Mouse (Mus musculus) hindbrain, embryonic 15.5 days (tissue): ENCODE data around the gene E130114P18Rik. TPM values are rescaled to one million over a fixed set of nuclear protein-coding genes. Genes with fewer than 3 reads are reported as not detected.

Experiments used
- ATAC-seq: fragments of 200-750 bp; cut with Nextera tagmentation; 2 replicates; pipeline ENCODE4 v1.8.0; 2017; ENCODE audit warnings: low read depth, moderate number of reproducible peaks, moderate TSS enrichment; ENCODE audit not compliant: low FRiP score
- H3K27ac ChIP-seq: fragments of 300-500 bp; sonication (generic); replicated peaks from 2 replicates; pipeline ENCODE4 v1.5.1; 2015; ENCODE audit warnings: mild to moderate bottlenecking, inconsistent platforms
- H3K27me3 ChIP-seq: fragments of 300-500 bp; sonication (generic); 2 replicates; pipeline ENCODE4 v1.6.1; 2015; ENCODE audit warnings: control low read depth, inconsistent platforms
- H3K36me3 ChIP-seq: fragments of 300-500 bp; sonication (generic); 2 replicates; pipeline ENCODE4 v1.6.1; 2015; ENCODE audit warnings: control low read depth, inconsistent platforms
- H3K4me1 ChIP-seq: fragments of 300-500 bp; sonication (generic); replicated peaks from 2 replicates; pipeline ENCODE4 v1.6.1; 2015; ENCODE audit warnings: control low read depth, inconsistent platforms
- H3K4me2 ChIP-seq: fragments of 300-500 bp; sonication (generic); 2 replicates; pipeline ENCODE4 v1.6.1; 2015; ENCODE audit warnings: moderate library complexity, mild to moderate bottlenecking, inconsistent platforms
- H3K4me3 ChIP-seq: fragments of 300-500 bp; sonication (generic); 2 replicates; pipeline ENCODE4 v1.5.1; 2015; ENCODE audit warnings: mild to moderate bottlenecking, inconsistent platforms
- H3K9ac ChIP-seq: fragments of 300-500 bp; sonication (generic); 2 replicates; pipeline ENCODE4 v1.6.1; 2015; ENCODE audit warnings: inconsistent platforms
- H3K9me3 ChIP-seq: fragments of 300-500 bp; sonication (generic); 2 replicates; pipeline ENCODE4 v1.6.1; 2016; ENCODE audit warnings: control low read depth, inconsistent platforms
- WGBS: fragments of 180-500 bp; shearing (Covaris S2); methylation state at CpG from one replicate; pipeline ENCODE4 v1.1.7; 2015; 5-methylcytosine and 5-hydroxymethylcytosine counted together
- polyA plus RNA-seq: library from polyadenylated mRNA; unstranded; fragments of >200 nt; fragmentation: Nextera tagmentation; extraction: Ambion mirVana; gene quantifications from 2 replicates; pipeline ENCODE4 v1.2.1, GENCODE M21; 2015

E130114P18Rik gene
- polyA plus RNA-seq, 1 experiment from 2014 or later = 23.1 TPM

GRCm38 (mm10) chr4:97780666-97781435, 3.0 kb upstream of the E130114P18Rik start:
- Histone ChIP-seq H3K36me3 (no peaks in the 10 kb centered on the region), H3K27me3 (0 out of 2 replicates have a peak, but pooled peaks cover 2% of the 10 kb centered on the region), H3K4me1 (peaks cover 13% of the 10 kb centered on the region), H3K9ac (0 out of 2 replicates have a peak overlapping the region, but pooled peaks have one; percentile 14), H3K4me2 (peak overlapping the region; percentile 86), H3K4me3 (peak overlapping the region; percentile 24), H3K27ac (peak overlapping the region; percentile 47; the same call in 1 of the 2 replicates), H3K9me3 (no peaks in the 10 kb centered on the region)
- WGBS = 67% methylated on average over 7 of the region's 7 CpGs
- ATAC-seq = no peak

GRCm38 (mm10) chr4:97780024-97780423, 2.1 kb upstream of the E130114P18Rik start:
- Histone ChIP-seq H3K9ac (0 out of 2 replicates have a peak overlapping the region, but pooled peaks have one; percentile 17), H3K4me3 (peak overlapping the region; percentile 78), H3K27me3 (0 out of 2 replicates have a peak, but pooled peaks cover 3% of the 10 kb centered on the region), H3K36me3 (no peaks in the 10 kb centered on the region), H3K9me3 (no peaks in the 10 kb centered on the region), H3K4me2 (peak overlapping the region; percentile 86), H3K4me1 (peaks cover 14% of the 10 kb centered on the region), H3K27ac (peak overlapping the region; percentile 89)
- no peak for ATAC-seq
- WGBS = 33% methylated on average over 7 of the region's 7 CpGs

- Histone ChIP-seq H3K9ac (peak overlapping the region; percentile 69), H3K4me3 (peak overlapping the region; percentile 78), H3K4me2 (peak overlapping the region; percentile 86), H3K9me3 (no peaks in the 10 kb centered on the region), H3K4me1 (peaks cover 20% of the 10 kb centered on the region), H3K27ac (peak overlapping the region; percentile 89), H3K36me3 (no peaks in the 10 kb centered on the region), H3K27me3 (0 out of 2 replicates have a peak, but pooled peaks cover 3% of the 10 kb centered on the region)
- no peak for ATAC-seq
- 9% methylated on average over 18 of the region's 18 CpGs for WGBS
Measured at GRCm38 (mm10) chr4:97779003-97779930, 1.4 kb upstream of the E130114P18Rik start.

GRCm38 (mm10) chr4:97778211-97779002, 529 bp upstream of the E130114P18Rik start:
- Histone ChIP-seq H3K36me3 (no peaks in the 10 kb centered on the region), H3K4me1 (peaks cover 24% of the 10 kb centered on the region), H3K27ac (peak overlapping the region; percentile 89), H3K4me2 (peak overlapping the region; percentile 86), H3K9me3 (no peaks in the 10 kb centered on the region), H3K27me3 (0 out of 2 replicates have a peak, but pooled peaks cover 3% of the 10 kb centered on the region), H3K4me3 (peak overlapping the region; percentile 78), H3K9ac (peak overlapping the region; percentile 69)
- under 1% methylated on average over 91 of the region's 94 CpGs for WGBS
- ATAC-seq = no peak

GRCm38 (mm10) chr4:97777081-97777705, 685 bp downstream of the E130114P18Rik start:
- Histone ChIP-seq H3K4me2 (peak overlapping the region; percentile 86), H3K27ac (peak overlapping the region; percentile 89), H3K36me3 (no peaks in the 10 kb centered on the region), H3K4me3 (peak overlapping the region; percentile 78), H3K9me3 (no peaks in the 10 kb centered on the region), H3K27me3 (0 out of 2 replicates have a peak, but pooled peaks cover 3% of the 10 kb centered on the region), H3K9ac (peak overlapping the region; percentile 69), H3K4me1 (peaks cover 25% of the 10 kb centered on the region)
- under 1% methylated on average over 46 of the region's 77 CpGs for WGBS
- ATAC-seq = peak; percentile 58

- Histone ChIP-seq H3K27me3 (0 out of 2 replicates have a peak, but pooled peaks cover 3% of the 10 kb centered on the region), H3K4me1 (peaks cover 27% of the 10 kb centered on the region), H3K36me3 (no peaks in the 10 kb centered on the region), H3K4me2 (peak overlapping the region; percentile 86), H3K4me3 (peak overlapping the region; percentile 78), H3K9ac (peak overlapping the region; percentile 69), H3K9me3 (no peaks in the 10 kb centered on the region), H3K27ac (peak overlapping the region; percentile 89)
- whole genome bisulfite sequencing = under 1% methylated on average over 10 of the region's 10 CpGs
- ATAC-seq = no peak
Measured at GRCm38 (mm10) chr4:97776388-97777080, 1.3 kb downstream of the E130114P18Rik start.

- Histone ChIP-seq H3K4me2 (peak overlapping the region; percentile 86), H3K9me3 (no peaks in the 10 kb centered on the region), H3K36me3 (no peaks in the 10 kb centered on the region), H3K27me3 (0 out of 2 replicates have a peak, but pooled peaks cover 3% of the 10 kb centered on the region), H3K27ac (peak overlapping the region; percentile 89), H3K4me1 (peaks cover 29% of the 10 kb centered on the region), H3K9ac (no peak overlapping the region), H3K4me3 (peak overlapping the region; percentile 78)
- under 1% methylated on average over 20 of the region's 20 CpGs for WGBS
- ATAC-seq = no peak
Measured at GRCm38 (mm10) chr4:97775494-97776265, 2.2 kb downstream of the E130114P18Rik start.

GRCm38 (mm10) chr4:97775059-97775458, 2.8 kb downstream of the E130114P18Rik start:
- ATAC-seq = no peak
- Histone ChIP-seq H3K4me2 (peak overlapping the region; percentile 86), H3K4me3 (peak overlapping the region; percentile 78; the same call in 1 of the 2 replicates), H3K36me3 (no peaks in the 10 kb centered on the region), H3K9ac (peak overlapping the region; percentile 14; the same call in 1 of the 2 replicates), H3K27ac (peak overlapping the region; percentile 89), H3K27me3 (0 out of 2 replicates have a peak, but pooled peaks cover 3% of the 10 kb centered on the region), H3K9me3 (no peaks in the 10 kb centered on the region), H3K4me1 (peaks cover 29% of the 10 kb centered on the region)
- 1% methylated on average over 13 of the region's 13 CpGs for WGBS

- H3K4me1 ChIP-seq = peaks cover 29% of the 10 kb centered on the region
- no peaks in the 10 kb centered on the region for H3K9me3 ChIP-seq
- H3K27ac ChIP-seq = peak overlapping the region; percentile 89
- H3K27me3 ChIP-seq = 0 out of 2 replicates have a peak, but pooled peaks cover 3% of the 10 kb centered on the region
- peak overlapping the region; percentile 86 for H3K4me2 ChIP-seq
- H3K9ac ChIP-seq = peak overlapping the region; percentile 14; the same call in 1 of the 2 replicates
- H3K36me3 ChIP-seq = no peaks in the 10 kb centered on the region
- H3K4me3 ChIP-seq = peak overlapping the region; percentile 78; the same call in 1 of the 2 replicates
- no peak for ATAC-seq
- WGBS = 17% methylated on average over 4 of the region's 4 CpGs
Measured at GRCm38 (mm10) chr4:97774446-97774950, 3.4 kb downstream of the E130114P18Rik start.
